In genomic region chr6:73260110-73260509, GRCm38 (mm10) we compare ENCODE assay signal across 31 mouse cellular contexts. TPM values are rescaled to one million over a fixed set of nuclear protein-coding genes. Genes with fewer than 3 reads are reported as not detected.
A peak's percentile ranks its signal among the peaks of the same experiment; 100 is the strongest.
DNase-seq lines count a peak whose midpoint lies in the region; ATAC-seq and TF ChIP-seq lines count a peak whose summit lies in the region.
"Had no signal": no experiment of that assay in that cellular context is flagged by ENCODE, and none has a peak within 500 bp of the region (broad histone marks: within the 10 kb centered on the region; RNA-seq: fewer than 3 reads in every experiment).

No protein-coding gene starts in this region.

- DNase-seq in forebrain, postnatal 0 days = peak; percentile 29
- no peak for DNase-seq in forebrain, embryonic 11.5 days (ENCODE audit: low spot score)
- DNase-seq in layer of hippocampus, adult 11-12 months (ENCODE audit: low spot score) = peak; percentile 26
- no peak for DNase-seq in layer of hippocampus, adult 9-10 months (ENCODE audit: low spot score)
- peak; percentile 76 for DNase-seq in adipocyte (ENCODE audit: low spot score)
- DNase-seq in layer of hippocampus, adult 9-11 months = peak; percentile 41
- no peak for DNase-seq in liver
- DNase-seq: adrenal gland, postnatal 36 days; cerebellum, adult 18-20 months; cerebellum, postnatal 25 days; embryo, embryonic 11 days; heart, adult 18-20 months; heart, postnatal 10 days; kidney, postnatal 36 days; left cerebral cortex, postnatal 4 days; lung, postnatal 4 days; thymus, adult 2 months had no signal

- no peaks in the 10 kb centered on the region for H3K27me3 ChIP-seq in forebrain, postnatal 0 days (ENCODE audit: insufficient read depth, low read length)
- H3K27me3 ChIP-seq in forebrain, embryonic 11.5 days (ENCODE audit: control insufficient read depth, insufficient read depth, low read length) = no peaks in the 10 kb centered on the region
- H3K27me3 ChIP-seq: embryonic facial prominence, embryonic 13.5 days; heart, embryonic 12.5 days; limb, embryonic 15.5 days; liver, embryonic 15.5 days; midbrain, embryonic 15.5 days; neural tube, embryonic 13.5 days had no signal

- peaks cover 60% of the 10 kb centered on the region for H3K36me3 ChIP-seq in forebrain, postnatal 0 days (ENCODE audit: insufficient read depth)
- peaks cover 3% of the 10 kb centered on the region; the same call in 1 of the 2 replicates for H3K36me3 ChIP-seq in forebrain, embryonic 11.5 days (ENCODE audit: control insufficient read depth, insufficient read depth, low read length)

- no peak overlapping the region for H3K4me3 ChIP-seq in forebrain, postnatal 0 days (ENCODE audit: low read depth, low read length)
- H3K4me3 ChIP-seq in forebrain, embryonic 11.5 days (ENCODE audit: low read depth, low read length) = no peak overlapping the region
- H3K4me3 ChIP-seq: embryonic facial prominence, embryonic 13.5 days; erythroblast, embryonic 14.5 days; heart, embryonic 12.5 days; hindbrain, embryonic 10.5 days; limb, embryonic 15.5 days; liver, embryonic 15.5 days; midbrain, embryonic 15.5 days; myocyte; neural tube, embryonic 13.5 days had no signal

- no peak overlapping the region for H3K9ac ChIP-seq in forebrain, postnatal 0 days
- no peak overlapping the region for H3K9ac ChIP-seq in forebrain, embryonic 11.5 days (ENCODE audit: low read length)
- H3K9ac ChIP-seq: embryonic facial prominence, embryonic 13.5 days; heart, embryonic 12.5 days; limb, embryonic 15.5 days; liver, embryonic 15.5 days; midbrain, embryonic 15.5 days; neural tube, embryonic 13.5 days had no signal

- WGBS in forebrain, postnatal 0 days = 73% methylated on average over 6 of the region's 6 CpGs
- WGBS in forebrain, embryonic 11.5 days = 93% methylated on average over 6 of the region's 6 CpGs

- ATAC-seq in forebrain, postnatal 0 days = peak; percentile 65
- ATAC-seq in forebrain, embryonic 11.5 days (replicated peaks; ENCODE audit: low FRiP score) = no peak
- ATAC-seq: CD4-positive, CD25-positive, alpha-beta regulatory T cell, adult 4 months; forebrain, embryonic 14.5 days; intestine, postnatal 0 days; midbrain, embryonic 15.5 days had no signal

- no peak overlapping the region for H3K27ac ChIP-seq in forebrain, postnatal 0 days (ENCODE audit: low read depth, low read length)
- no peak overlapping the region for H3K27ac ChIP-seq in forebrain, embryonic 11.5 days (ENCODE audit: low read depth, low read length)
- H3K27ac ChIP-seq: embryonic facial prominence, embryonic 13.5 days; hindbrain, embryonic 10.5 days; limb, embryonic 15.5 days; liver, embryonic 15.5 days; midbrain, embryonic 15.5 days; neural tube, embryonic 13.5 days; stomach, postnatal 0 days had no signal

- TF ChIP-seq CTCF in forebrain, postnatal 0 days (IDR thresholded peaks at IDR 0.05; ENCODE audit: low read depth) = no peak

- H3K4me2 ChIP-seq in forebrain, postnatal 0 days (ENCODE audit: low read depth) = no peak overlapping the region
- no peak overlapping the region for H3K4me2 ChIP-seq in forebrain, embryonic 11.5 days (ENCODE audit: low read depth, low read length, severe bottlenecking)
- H3K4me2 ChIP-seq: embryonic facial prominence, embryonic 13.5 days; heart, embryonic 12.5 days; limb, embryonic 15.5 days; liver, embryonic 15.5 days; midbrain, embryonic 15.5 days; neural tube, embryonic 13.5 days had no signal

- H3K9me3 ChIP-seq in forebrain, postnatal 0 days (ENCODE audit: low read length) = no peaks in the 10 kb centered on the region
- H3K9me3 ChIP-seq in forebrain, embryonic 11.5 days (ENCODE audit: control insufficient read depth, low read length) = no peaks in the 10 kb centered on the region
- H3K9me3 ChIP-seq: embryonic facial prominence, embryonic 13.5 days; heart, embryonic 12.5 days; hindbrain, embryonic 10.5 days; limb, embryonic 15.5 days; liver, embryonic 15.5 days; midbrain, embryonic 15.5 days; neural tube, embryonic 13.5 days had no signal

- no peaks in the 10 kb centered on the region for H3K4me1 ChIP-seq in forebrain, postnatal 0 days (ENCODE audit: insufficient read depth)
- no peaks in the 10 kb centered on the region for H3K4me1 ChIP-seq in forebrain, embryonic 11.5 days (replicated peaks; ENCODE audit: control insufficient read depth, insufficient read depth, low read length)
- H3K4me1 ChIP-seq: embryonic facial prominence, embryonic 13.5 days; limb, embryonic 15.5 days; liver, embryonic 15.5 days; midbrain, embryonic 15.5 days had no signal

RNA-seq across cellular contexts. Expression of gene Suclg1, which starts 11.9 kb away (rescaled TPM):
- 41.9 and 45.8 TPM in 2 replicates for total RNA-seq in forebrain, postnatal 0 days (2014; rRNA removed)
- 125 and 134 TPM in 2 replicates for polyA plus RNA-seq in forebrain, postnatal 0 days (2015; fragmentation: Nextera tagmentation; extraction: Ambion mirVana)
- 146 and 158 TPM in 2 replicates for polyA plus RNA-seq in forebrain, embryonic 11.5 days (2014; fragmentation: Nextera tagmentation; extraction: Ambion mirVana)

RNA-seq across cellular contexts. Expression of gene Dnah6, which starts 38.7 kb away (rescaled TPM):
- 1.1 and 1.8 TPM in 2 replicates for total RNA-seq in forebrain, postnatal 0 days (2014; rRNA removed)
- polyA plus RNA-seq in forebrain, postnatal 0 days (2015; fragmentation: Nextera tagmentation; extraction: Ambion mirVana) = 0.16 and 0.44 TPM in 2 replicates
- polyA plus RNA-seq in forebrain, embryonic 11.5 days (2014; fragmentation: Nextera tagmentation; extraction: Ambion mirVana) = 0.04 and 0.08 TPM in 2 replicates
- total RNA-seq: megakaryocyte-erythroid progenitor cell, adult 5-6 weeks had no signal
- polyA plus RNA-seq: CD4-positive, CD25-positive, alpha-beta regulatory T cell, adult 4 months; embryonic facial prominence, embryonic 13.5 days had no signal

Comparison
In these comparisons a context has a peak if more than half of its experiments do, and no peak if none do; other contexts are left out.
1. DNase-seq: peak in forebrain, postnatal 0 days (single experiment), layer of hippocampus, adult 11-12 months (single experiment), adipocyte (single experiment) and layer of hippocampus, adult 9-11 months (single experiment); none in forebrain, embryonic 11.5 days (single experiment), layer of hippocampus, adult 9-10 months (single experiment) and liver (single experiment).